Comparison of ENCODE assay signal across 34 mouse cellular contexts in the genomic region with DNA sequence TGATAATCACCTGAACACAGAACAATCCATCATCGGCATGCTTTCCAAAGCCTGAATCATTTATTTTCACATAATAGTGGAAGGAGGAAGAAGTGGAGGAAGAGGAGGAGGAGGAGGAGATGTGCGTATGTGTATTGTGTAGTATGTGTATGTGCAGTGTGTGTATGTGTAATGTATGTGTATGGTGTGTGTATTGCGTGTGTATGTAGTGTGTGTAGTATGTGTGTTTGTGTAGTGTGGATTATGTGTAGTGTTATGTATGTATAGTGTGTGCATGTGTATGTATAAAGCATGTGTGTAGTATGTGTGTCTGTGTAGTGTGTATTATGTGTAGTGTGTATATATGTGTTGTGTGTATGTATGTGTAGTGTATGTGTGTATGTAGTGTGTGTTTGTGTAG. TPM values are rescaled to one million over a fixed set of nuclear protein-coding genes. Genes with fewer than 3 reads are reported as not detected.
DNase-seq lines count a peak whose midpoint lies in the region; ATAC-seq and TF ChIP-seq lines count a peak whose summit lies in the region.
"Had no signal": no experiment of that assay in that cellular context is flagged by ENCODE, and none has a peak within 500 bp of the region (broad histone marks: within the 10 kb centered on the region; RNA-seq: fewer than 3 reads in every experiment).

No protein-coding gene starts in this region.

- no peak overlapping the region for H3K27ac ChIP-seq in hindbrain, embryonic 11.5 days (ENCODE audit: low read depth, low read length)
- H3K27ac ChIP-seq in hindbrain, embryonic 10.5 days: no peak overlapping the region
- H3K27ac ChIP-seq in midbrain, postnatal 0 days (ENCODE audit: low read depth, low read length): no peak overlapping the region
- no peak overlapping the region for H3K27ac ChIP-seq in midbrain, embryonic 11.5 days (ENCODE audit: low read depth, low read length)
- H3K27ac ChIP-seq in hindbrain, embryonic 16.5 days (ENCODE audit: low read depth, low read length): no peak overlapping the region
- H3K27ac ChIP-seq: intestine, embryonic 15.5 days; kidney, postnatal 0 days; liver, embryonic 13.5 days had no signal

- TF ChIP-seq CTCF in midbrain, postnatal 0 days (IDR thresholded peaks at IDR 0.05): no peak

- no peak for DNase-seq in hindbrain, embryonic 11.5 days (ENCODE audit: low spot score)
- DNase-seq in hindbrain, embryonic 10.5 days (ENCODE audit: low spot score): no peak
- no peak for DNase-seq in midbrain, postnatal 0 days (ENCODE audit: low spot score)
- DNase-seq in midbrain, embryonic 11.5 days (ENCODE audit: low spot score, missing footprints): no peak
- DNase-seq in heart, postnatal 36 days: no peak
- DNase-seq in Muller cell, postnatal 12 days (ENCODE audit: inconsistent ontology term): no peak
- DNase-seq: adrenal gland, adult 2 months; adrenal gland, postnatal 36 days; cerebellum, adult 18-20 months; cerebellum, postnatal 10 days; gastrocnemius, postnatal 10 days; heart, postnatal 10 days; kidney, adult 8-10 months; liver, embryonic 13.5 days; lung, adult 18-20 months; lung, postnatal 4 days; retina, postnatal 1 day; right cerebral cortex, postnatal 14 days had no signal

- H3K9me3 ChIP-seq in hindbrain, embryonic 11.5 days (ENCODE audit: control insufficient read depth, low read length): no peaks in the 10 kb centered on the region
- H3K9me3 ChIP-seq in hindbrain, embryonic 10.5 days: no peaks in the 10 kb centered on the region
- H3K9me3 ChIP-seq in midbrain, postnatal 0 days (ENCODE audit: low read length): no peaks in the 10 kb centered on the region
- H3K9me3 ChIP-seq in midbrain, embryonic 11.5 days (ENCODE audit: control insufficient read depth, low read length): no peaks in the 10 kb centered on the region
- H3K9me3 ChIP-seq in hindbrain, embryonic 16.5 days (ENCODE audit: control insufficient read depth, low read length): no peaks in the 10 kb centered on the region
- H3K9me3 ChIP-seq: embryonic facial prominence, embryonic 15.5 days; heart, embryonic 13.5 days; hindbrain, embryonic 15.5 days; intestine, embryonic 15.5 days; limb, embryonic 10.5 days; limb, embryonic 15.5 days; liver, embryonic 13.5 days had no signal

- no peak overlapping the region for H3K9ac ChIP-seq in hindbrain, embryonic 11.5 days (ENCODE audit: low read depth, low read length)
- H3K9ac ChIP-seq in midbrain, postnatal 0 days (replicated peaks; ENCODE audit: low read length, poor library complexity, severe bottlenecking): no peak overlapping the region
- H3K9ac ChIP-seq in midbrain, embryonic 11.5 days (ENCODE audit: low read length): no peak overlapping the region
- H3K9ac ChIP-seq in hindbrain, embryonic 16.5 days (ENCODE audit: low read depth, low read length): no peak overlapping the region
- H3K9ac ChIP-seq: embryonic facial prominence, embryonic 15.5 days; forebrain, postnatal 0 days; heart, embryonic 13.5 days; hindbrain, embryonic 15.5 days; intestine, embryonic 15.5 days; limb, embryonic 15.5 days; liver, embryonic 13.5 days had no signal

- intact Hi-C loops in heart, postnatal 36 days (cut with DNase I): no loop called here

- H3K27me3 ChIP-seq in hindbrain, embryonic 11.5 days (ENCODE audit: control insufficient read depth, insufficient read depth, low read length): no peaks in the 10 kb centered on the region
- H3K27me3 ChIP-seq in hindbrain, embryonic 10.5 days (ENCODE audit: insufficient read depth, poor library complexity, severe bottlenecking): no peaks in the 10 kb centered on the region
- H3K27me3 ChIP-seq in midbrain, postnatal 0 days (ENCODE audit: insufficient read depth, low read length): no peaks in the 10 kb centered on the region
- no peaks in the 10 kb centered on the region for H3K27me3 ChIP-seq in midbrain, embryonic 11.5 days (ENCODE audit: control insufficient read depth, insufficient read depth, low read length)
- no peaks in the 10 kb centered on the region for H3K27me3 ChIP-seq in hindbrain, embryonic 16.5 days (replicated peaks; ENCODE audit: control insufficient read depth, insufficient read depth, low read length)
- H3K27me3 ChIP-seq: embryonic facial prominence, embryonic 15.5 days; heart, embryonic 13.5 days; hindbrain, embryonic 15.5 days; intestine, embryonic 15.5 days; limb, embryonic 15.5 days; liver, embryonic 13.5 days had no signal

- ATAC-seq in hindbrain, embryonic 11.5 days (ENCODE audit: low FRiP score): peak; percentile 17; the same call in 1 of the 2 replicates
- peak; percentile 49 for ATAC-seq in midbrain, postnatal 0 days (ENCODE audit: low FRiP score)
- no peak for ATAC-seq in midbrain, embryonic 11.5 days (ENCODE audit: low FRiP score)
- peak; percentile 40; the same call in 1 of the 2 replicates for ATAC-seq in hindbrain, embryonic 16.5 days
- ATAC-seq: activated CD4-positive, CD25-positive, alpha-beta regulatory T cell, adult 4 months; CD4-positive, CD25-positive, alpha-beta regulatory T cell, adult 4 months; intestine, embryonic 15.5 days; lung, postnatal 0 days had no signal

- no peak overlapping the region for H3K4me3 ChIP-seq in hindbrain, embryonic 11.5 days (ENCODE audit: low read depth, low read length)
- H3K4me3 ChIP-seq in hindbrain, embryonic 10.5 days: no peak overlapping the region
- H3K4me3 ChIP-seq in midbrain, postnatal 0 days (ENCODE audit: low read depth, low read length): no peak overlapping the region
- no peak overlapping the region for H3K4me3 ChIP-seq in midbrain, embryonic 11.5 days (ENCODE audit: low read depth, low read length)
- no peak overlapping the region for H3K4me3 ChIP-seq in hindbrain, embryonic 16.5 days (ENCODE audit: low read length)
- H3K4me3 ChIP-seq: embryonic facial prominence, embryonic 15.5 days; heart, embryonic 13.5 days; hindbrain, embryonic 15.5 days; intestine, embryonic 15.5 days; limb, embryonic 10.5 days; limb, embryonic 15.5 days; liver, embryonic 13.5 days had no signal

- H3K4me1 ChIP-seq in hindbrain, embryonic 11.5 days (replicated peaks; ENCODE audit: control insufficient read depth, insufficient read depth, low read length): no peaks in the 10 kb centered on the region
- H3K4me1 ChIP-seq in hindbrain, embryonic 10.5 days (replicated peaks): peaks cover 30% of the 10 kb centered on the region
- no peaks in the 10 kb centered on the region for H3K4me1 ChIP-seq in midbrain, postnatal 0 days (ENCODE audit: insufficient read depth, low read length)
- H3K4me1 ChIP-seq in midbrain, embryonic 11.5 days (ENCODE audit: control insufficient read depth, insufficient read depth, low read length): peaks cover 2% of the 10 kb centered on the region; the same call in 1 of the 2 replicates
- peaks cover 8% of the 10 kb centered on the region for H3K4me1 ChIP-seq in hindbrain, embryonic 16.5 days (ENCODE audit: control insufficient read depth, insufficient read depth, low read depth, low read length)
- H3K4me1 ChIP-seq: liver, embryonic 13.5 days had no signal

- no peaks in the 10 kb centered on the region for H3K36me3 ChIP-seq in hindbrain, embryonic 11.5 days (ENCODE audit: control insufficient read depth, insufficient read depth, low read length)
- H3K36me3 ChIP-seq in hindbrain, embryonic 10.5 days: no peaks in the 10 kb centered on the region
- H3K36me3 ChIP-seq in midbrain, postnatal 0 days (ENCODE audit: insufficient read depth, low read length): no peaks in the 10 kb centered on the region
- H3K36me3 ChIP-seq in midbrain, embryonic 11.5 days (ENCODE audit: control insufficient read depth, insufficient read depth, low read length): no peaks in the 10 kb centered on the region
- no peaks in the 10 kb centered on the region for H3K36me3 ChIP-seq in hindbrain, embryonic 16.5 days (ENCODE audit: control insufficient read depth, insufficient read depth, low read length)
- H3K36me3 ChIP-seq: embryonic facial prominence, embryonic 15.5 days; heart, embryonic 13.5 days; hindbrain, embryonic 15.5 days; intestine, embryonic 15.5 days; limb, embryonic 10.5 days; limb, embryonic 15.5 days; liver, embryonic 13.5 days had no signal

- 84% methylated on average over 3 of the region's 3 CpGs for WGBS in hindbrain, embryonic 11.5 days
- 91% methylated on average over 3 of the region's 3 CpGs for WGBS in hindbrain, embryonic 10.5 days
- WGBS in midbrain, postnatal 0 days: 92% methylated on average over 3 of the region's 3 CpGs
- WGBS in midbrain, embryonic 11.5 days: 94% methylated on average over 3 of the region's 3 CpGs
- WGBS in hindbrain, embryonic 16.5 days: 81% methylated on average over 3 of the region's 3 CpGs

- H3K4me2 ChIP-seq in hindbrain, embryonic 11.5 days (replicated peaks; ENCODE audit: low read depth, low read length): no peak overlapping the region
- no peak overlapping the region for H3K4me2 ChIP-seq in midbrain, postnatal 0 days (ENCODE audit: low read depth, low read length, poor library complexity, severe bottlenecking)
- no peak overlapping the region for H3K4me2 ChIP-seq in midbrain, embryonic 11.5 days
- no peak overlapping the region for H3K4me2 ChIP-seq in hindbrain, embryonic 16.5 days (ENCODE audit: low read length)
- H3K4me2 ChIP-seq: embryonic facial prominence, embryonic 15.5 days; heart, embryonic 13.5 days; hindbrain, embryonic 15.5 days; intestine, embryonic 15.5 days; limb, embryonic 15.5 days; liver, embryonic 13.5 days had no signal

RNA-seq across cellular contexts. Expression of a gene that starts 19.1 kb away (rescaled TPM):
- polyA plus RNA-seq in hindbrain, embryonic 11.5 days (2014; fragmentation: Nextera tagmentation; extraction: Ambion mirVana): 2.7 and 2.9 TPM in 2 replicates
- polyA plus RNA-seq in hindbrain, embryonic 10.5 days (2016; fragmentation: Nextera tagmentation; extraction: Ambion mirVana): 2.1 and 2.3 TPM in 2 replicates
- 7.4 and 8.6 TPM in 2 replicates for total RNA-seq in midbrain, postnatal 0 days (2014; rRNA removed)
- 0.88 and 0.94 TPM in 2 replicates for polyA plus RNA-seq in midbrain, postnatal 0 days (2015; fragmentation: Nextera tagmentation; extraction: Ambion mirVana)
- polyA plus RNA-seq in midbrain, embryonic 11.5 days (2014; fragmentation: Nextera tagmentation; extraction: Ambion mirVana): 2.3 and 2.9 TPM in 2 replicates
- 1.6 and 2.3 TPM in 2 replicates for polyA plus RNA-seq in hindbrain, embryonic 16.5 days (2015; fragmentation: Nextera tagmentation; extraction: Ambion mirVana)
- total RNA-seq in heart, postnatal 36 days (2021): 1 to 10 TPM; 3.4 to 5.0 TPM

RNA-seq across cellular contexts. Expression of a gene that starts 45.9 kb away (rescaled TPM):
- polyA plus RNA-seq in hindbrain, embryonic 11.5 days (2014; fragmentation: Nextera tagmentation; extraction: Ambion mirVana): 0.71 and 1.6 TPM in 2 replicates
- polyA plus RNA-seq in hindbrain, embryonic 10.5 days (2016; fragmentation: Nextera tagmentation; extraction: Ambion mirVana): 0.86 and 0.92 TPM in 2 replicates
- 5.1 and 5.6 TPM in 2 replicates for total RNA-seq in midbrain, postnatal 0 days (2014; rRNA removed)
- polyA plus RNA-seq in midbrain, postnatal 0 days (2015; fragmentation: Nextera tagmentation; extraction: Ambion mirVana): 2.4 and 2.7 TPM in 2 replicates
- 1.0 and 1.4 TPM in 2 replicates for polyA plus RNA-seq in midbrain, embryonic 11.5 days (2014; fragmentation: Nextera tagmentation; extraction: Ambion mirVana)
- 6.0 and 6.8 TPM in 2 replicates for polyA plus RNA-seq in hindbrain, embryonic 16.5 days (2015; fragmentation: Nextera tagmentation; extraction: Ambion mirVana)
- under 1 TPM in 1 of 2 experiments, not detected in 1; 0.08 TPM for total RNA-seq in heart, postnatal 36 days (2021)
- total RNA-seq: adrenal gland, adult 2 months; adrenal gland, postnatal 36 days; common myeloid progenitor, adult 5-6 weeks had no signal
- polyA plus RNA-seq: activated CD4-positive, CD25-positive, alpha-beta regulatory T cell, adult 4 months; adrenal gland, adult 2 months; CD4-positive, CD25-positive, alpha-beta regulatory T cell, adult 4 months; large intestine, adult 2 months; liver, embryonic 13.5 days; lung, postnatal 0 days; small intestine, adult 2 months; testis, adult 2 months had no signal
